Mouse (Mus musculus): ENCODE results near the gene Pigv.

GRCm38 (mm10) chr4:133656997-133657396, 15.4 kb downstream of the Pigv start:
- no peak for TF ChIP-seq POLR2A (IDR thresholded peaks at IDR 0.05; ENCODE audit: insufficient read length, low read depth)
- no peak for TF ChIP-seq MYOG (IDR thresholded peaks at IDR 0.05; ENCODE audit: control insufficient read depth in 1 of 3, insufficient read depth in 1 of 3, insufficient read length in 2 of 3, low read depth in 2 of 3)
- no peak for TF ChIP-seq E2F4 (IDR thresholded peaks at IDR 0.05; ENCODE audit: insufficient read depth)
- no peak for TF ChIP-seq USF1 (IDR thresholded peaks at IDR 0.05; ENCODE audit: low read depth)
- no peak for TF ChIP-seq REST (IDR thresholded peaks at IDR 0.05; ENCODE audit: insufficient read depth, insufficient read length)
- no peak for TF ChIP-seq TCF12 (IDR thresholded peaks at IDR 0.05; ENCODE audit: insufficient read depth, poor library complexity, severe bottlenecking)
- TF ChIP-seq MAX (IDR thresholded peaks at IDR 0.05; ENCODE audit: low read depth), result no peak
- no peak for TF ChIP-seq MYOD1 (IDR thresholded peaks at IDR 0.05; ENCODE audit: control insufficient read depth in 1 of 3, insufficient read length in 2 of 3, low read depth in 2 of 3)
- TF ChIP-seq POLR2AphosphoS2 (IDR thresholded peaks at IDR 0.05; ENCODE audit: insufficient read length, low read depth), result no peak
